Mouse (Mus musculus) megakaryocyte, embryonic 14.5 days (primary cell): ENCODE results near the gene Slc34a3. TPM values are rescaled to one million over a fixed set of nuclear protein-coding genes. Genes with fewer than 3 reads are reported as not detected.

Source experiments
- H3K27me3 ChIP-seq: replicated peaks from 2 replicates; pipeline ENCODE3; 2012; ENCODE audit warnings: inconsistent platforms
- H3K36me3 ChIP-seq: replicated peaks from 2 replicates; pipeline ENCODE3; 2012; ENCODE audit warnings: low read length, inconsistent platforms, mixed read lengths
- H3K4me1 ChIP-seq: 2 replicates; pipeline ENCODE4 v1.6.1; 2012; ENCODE audit warnings: inconsistent platforms
- H3K4me3 ChIP-seq: replicated peaks from 2 replicates; pipeline ENCODE3; 2012; ENCODE audit warnings: moderate library complexity, mild to moderate bottlenecking, inconsistent platforms
- H3K9me3 ChIP-seq: 2 replicates; pipeline ENCODE4 v1.6.1; 2012; ENCODE audit warnings: inconsistent platforms
- FLI1 ChIP-seq: IDR thresholded peaks from 2 replicates; pipeline ENCODE4 v1.6.1; 2012; ENCODE audit warnings: low read length, inconsistent platforms, mixed read lengths
- GATA1 ChIP-seq: IDR thresholded peaks from 3 replicates; pipeline ENCODE4 v1.6.1; 2012; ENCODE audit warnings: mixed read lengths, low read length, inconsistent platforms, borderline replicate concordance
- polyA plus RNA-seq: library from polyadenylated mRNA; stranded (reverse); fragments of >175 nt; gene quantifications from 2 replicates; pipeline ENCODE4 v1.2.3, GENCODE M21; 2012; ENCODE audit warnings: low replicate concordance; ENCODE audit not compliant: insufficient read depth

The Slc34a3 gene
- polyA plus RNA-seq, 1 experiment: not detected

- Histone ChIP-seq H3K9me3 (no peaks in the 10 kb centered on the region), H3K4me1 (peaks cover 54% of the 10 kb centered on the region), H3K4me3 (no peak overlapping the region), H3K27me3 (peaks cover 93% of the 10 kb centered on the region), H3K36me3 (no peaks in the 10 kb centered on the region)
- TF ChIP-seq GATA1 (no peak), FLI1 (no peak)
Measured at GRCm38 (mm10) chr2:25237522-25237921, 3.4 kb upstream of the Slc34a3 start.

GRCm38 (mm10) chr2:25236614-25237013, 2.5 kb upstream of the Slc34a3 start, which contains the start of gene Rnf224:
TSS of gene Rnf224 (minus strand) at chr2:25236787.
- Histone ChIP-seq H3K36me3 (no peaks in the 10 kb centered on the region), H3K9me3 (no peaks in the 10 kb centered on the region), H3K4me3 (no peak within 1 kb of the TSS), H3K4me1 (peaks cover 49% of the 10 kb centered on the region), H3K27me3 (peaks cover 92% of the 10 kb centered on the region)
- no peak for TF ChIP-seq GATA1
- TF ChIP-seq FLI1: no peak

- Histone ChIP-seq H3K27me3 (peaks cover 86% of the 10 kb centered on the region), H3K9me3 (no peaks in the 10 kb centered on the region), H3K4me1 (peaks cover 46% of the 10 kb centered on the region), H3K36me3 (no peaks in the 10 kb centered on the region), H3K4me3 (no peak overlapping the region)
- TF ChIP-seq GATA1: no peak
- TF ChIP-seq FLI1: no peak
Measured at GRCm38 (mm10) chr2:25234551-25235220, 522 bp upstream of the Slc34a3 start.

GRCm38 (mm10) chr2:25233421-25233820, 743 bp downstream of the Slc34a3 start:
- H3K27me3 ChIP-seq: peaks cover 75% of the 10 kb centered on the region
- TF ChIP-seq GATA1 (no peak), FLI1 (no peak)
- H3K9me3 ChIP-seq: no peaks in the 10 kb centered on the region
- H3K4me3 ChIP-seq: no peak overlapping the region
- peaks cover 53% of the 10 kb centered on the region for H3K4me1 ChIP-seq
- no peaks in the 10 kb centered on the region for H3K36me3 ChIP-seq

GRCm38 (mm10) chr2:25231038-25231437, 3.1 kb downstream of the Slc34a3 start:
- Histone ChIP-seq H3K4me1 (peaks cover 64% of the 10 kb centered on the region), H3K27me3 (peaks cover 54% of the 10 kb centered on the region), H3K36me3 (no peaks in the 10 kb centered on the region), H3K4me3 (no peak overlapping the region), H3K9me3 (no peaks in the 10 kb centered on the region)
- TF ChIP-seq FLI1 (no peak), GATA1 (no peak)

GRCm38 (mm10) chr2:25230581-25230980, 3.6 kb downstream of the Slc34a3 start:
- Histone ChIP-seq H3K27me3 (peaks cover 50% of the 10 kb centered on the region), H3K9me3 (no peaks in the 10 kb centered on the region), H3K4me1 (peaks cover 66% of the 10 kb centered on the region), H3K4me3 (no peak overlapping the region), H3K36me3 (no peaks in the 10 kb centered on the region)
- TF ChIP-seq GATA1: no peak
- no peak for TF ChIP-seq FLI1

GRCm38 (mm10) chr2:25229582-25229981, 4.6 kb downstream of the Slc34a3 start:
- H3K4me1 ChIP-seq: peaks cover 70% of the 10 kb centered on the region

GRCm38 (mm10) chr2:25228995-25229530, 5.1 kb downstream of the Slc34a3 start:
- Histone ChIP-seq H3K27me3 (peaks cover 34% of the 10 kb centered on the region), H3K9me3 (no peaks in the 10 kb centered on the region), H3K4me3 (peak overlapping the region; percentile 90), H3K4me1 (peaks cover 67% of the 10 kb centered on the region), H3K36me3 (no peaks in the 10 kb centered on the region)
- TF ChIP-seq GATA1 (no peak), FLI1 (no peak)

More at GRCm38 (mm10) chr2:25229582-25229981, 4.6 kb downstream of the Slc34a3 start:
- H3K9me3 ChIP-seq: no peaks in the 10 kb centered on the region
- peaks cover 40% of the 10 kb centered on the region for H3K27me3 ChIP-seq
- H3K36me3 ChIP-seq: no peaks in the 10 kb centered on the region
- H3K4me3 ChIP-seq: no peak overlapping the region
- no peak for TF ChIP-seq GATA1
- no peak for TF ChIP-seq FLI1

- TF ChIP-seq GATA1: no peak
- no peaks in the 10 kb centered on the region for H3K9me3 ChIP-seq
- H3K4me1 ChIP-seq: peaks cover 66% of the 10 kb centered on the region
- peak overlapping the region; percentile 90 for H3K4me3 ChIP-seq
- H3K36me3 ChIP-seq: peaks cover 6% of the 10 kb centered on the region
- peaks cover 30% of the 10 kb centered on the region for H3K27me3 ChIP-seq
Measured at GRCm38 (mm10) chr2:25228431-25228889, 5.7 kb downstream of the Slc34a3 start.

GRCm38 (mm10) chr2:25227406-25227805, 6.8 kb downstream of the Slc34a3 start:
- peaks cover 69% of the 10 kb centered on the region for H3K4me1 ChIP-seq
- peaks cover 19% of the 10 kb centered on the region for H3K27me3 ChIP-seq

More at GRCm38 (mm10) chr2:25227406-25227805, 6.8 kb downstream of the Slc34a3 start:
- peaks cover 10% of the 10 kb centered on the region for H3K36me3 ChIP-seq
- peak overlapping the region; percentile 90 for H3K4me3 ChIP-seq
- no peaks in the 10 kb centered on the region for H3K9me3 ChIP-seq
- TF ChIP-seq GATA1 (no peak), FLI1 (no peak)
